Mouse (Mus musculus) brown adipose tissue, adult 24 weeks (tissue): Measurements from ENCODE around the gene Olfr1402. TPM values are rescaled to one million over a fixed set of nuclear protein-coding genes. Genes with fewer than 3 reads are reported as not detected.

Source experiments
- H3K27ac ChIP-seq: fragments of 200-500 bp; replicated peaks from 2 replicates; pipeline ENCODE4 v1.5.1; 2012; ENCODE audit warnings: low read depth, mild to moderate bottlenecking, low read length
- H3K4me1 ChIP-seq: fragments of 200-500 bp; 2 replicates; pipeline ENCODE4 v1.6.1; 2012; ENCODE audit warnings: low read length, mixed read lengths; ENCODE audit not compliant: control insufficient read depth, insufficient read depth, insufficient read length
- H3K4me3 ChIP-seq: fragments of 200-500 bp; 2 replicates; pipeline ENCODE4 v1.5.1; 2012; ENCODE audit warnings: low read depth, mild to moderate bottlenecking, low read length, moderate library complexity; ENCODE audit not compliant: insufficient read depth
- polyA plus RNA-seq: library from polyadenylated mRNA; stranded (reverse); fragments of >200 nt; gene quantifications from 2 replicates; pipeline ENCODE4 v1.2.4, GENCODE M21; 2012; ENCODE audit not compliant: missing spikeins, insufficient read depth, insufficient read length

Olfr1402 gene
- polyA plus RNA-seq = not detected in 2 replicates

- H3K4me1 ChIP-seq = no peaks in the 10 kb centered on the region
- no peak within 1 kb of the TSS for H3K27ac ChIP-seq
- H3K4me3 ChIP-seq = no peak within 1 kb of the TSS
These were observed at the start of gene Olfr1402 for GRCm38 (mm10) chr3:97421920-97422319. Gene Olfr1402, minus strand, starts transcription at chr3:97422020.

DNA sequence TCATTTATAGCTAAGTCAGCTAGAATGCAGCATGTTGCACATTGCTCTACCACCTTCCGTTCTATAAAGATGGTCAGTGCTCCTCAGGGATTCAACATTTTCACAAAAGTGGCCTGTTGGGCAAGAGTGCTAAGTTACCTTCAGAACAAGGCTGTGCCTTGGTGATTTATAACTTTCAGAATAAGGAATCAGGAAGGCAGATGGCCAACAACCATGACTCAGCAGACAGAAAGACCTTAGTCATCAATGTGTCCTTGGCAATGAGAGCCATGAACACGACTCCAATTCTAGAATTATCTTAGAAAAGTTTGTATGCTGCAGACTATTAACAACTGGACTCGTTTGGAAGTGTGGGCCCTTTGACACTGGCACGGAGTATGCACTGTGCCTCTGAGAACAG, 33.5 kb upstream of the Olfr1402 start:
- Histone ChIP-seq H3K4me1 (no peaks in the 10 kb centered on the region), H3K27ac (no peak overlapping the region), H3K4me3 (no peak overlapping the region)

DNA sequence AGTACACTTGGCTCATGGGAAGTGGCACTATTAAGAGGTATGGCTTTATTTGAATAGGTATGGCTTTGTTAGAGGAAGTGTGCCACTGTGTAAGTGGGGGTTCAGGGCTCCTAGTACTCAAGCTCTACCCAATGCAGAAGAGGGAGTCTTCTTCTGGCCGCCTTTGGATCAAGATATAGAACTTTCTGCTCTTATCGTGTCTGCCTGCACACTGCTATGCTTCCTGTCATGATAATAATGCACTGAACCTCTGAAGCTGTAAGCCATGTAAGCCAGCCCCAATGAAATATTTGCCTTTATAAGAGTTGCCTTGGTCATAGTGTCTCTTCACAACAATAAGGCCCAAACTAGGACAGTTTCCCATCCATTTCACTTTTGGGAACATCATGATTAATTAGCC, 16.8 kb upstream of the Olfr1402 start:
- H3K4me1 ChIP-seq = no peaks in the 10 kb centered on the region
- H3K4me3 ChIP-seq = no peak overlapping the region
- H3K27ac ChIP-seq = no peak overlapping the region

DNA sequence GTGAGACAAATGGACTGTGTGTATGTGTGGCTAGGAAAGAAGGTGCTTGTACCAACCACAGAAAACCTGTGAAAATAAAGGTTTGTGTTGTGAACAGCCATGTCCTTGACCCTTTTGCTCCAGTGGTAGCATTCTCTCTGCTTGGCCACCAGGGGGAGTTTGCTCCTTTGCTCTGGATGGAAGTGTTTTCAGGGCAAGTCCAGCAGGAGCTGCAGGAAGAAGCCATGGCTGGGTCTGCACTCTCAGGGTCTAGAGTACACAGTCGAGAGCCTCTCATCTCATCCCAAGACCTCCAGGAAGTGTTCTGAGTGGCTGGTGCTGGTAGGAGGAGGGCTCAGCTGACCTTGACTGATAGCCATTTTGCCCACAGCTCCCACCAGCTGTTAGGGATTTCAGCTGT, 27.5 kb downstream of the Olfr1402 start:
- Histone ChIP-seq H3K4me1 (no peaks in the 10 kb centered on the region), H3K4me3 (no peak overlapping the region), H3K27ac (no peak overlapping the region)

GRCm38 (mm10) chr3:97393079-97393478, 28.7 kb downstream of the Olfr1402 start:
- Histone ChIP-seq H3K4me3 (no peak overlapping the region), H3K4me1 (no peaks in the 10 kb centered on the region), H3K27ac (no peak overlapping the region)

DNA sequence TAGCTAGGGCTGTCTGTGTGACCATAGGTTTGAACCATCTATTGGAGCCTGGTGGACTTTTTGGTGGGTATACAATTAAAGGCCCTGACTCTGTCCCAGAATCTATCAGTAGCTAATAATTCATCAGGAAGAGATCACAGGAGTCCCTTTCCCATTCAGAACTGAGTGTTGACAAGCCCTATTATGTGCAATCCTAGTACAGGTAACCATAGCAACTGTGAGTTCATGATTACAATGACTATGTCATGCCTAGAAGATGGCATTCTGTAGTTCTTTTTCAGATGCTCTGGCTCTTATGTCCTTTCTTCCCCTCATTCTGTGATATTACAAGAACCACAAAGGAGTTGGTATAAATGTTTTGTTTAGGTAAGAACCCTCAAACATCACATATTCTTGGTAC, 51.4 kb downstream of the Olfr1402 start:
- H3K27ac ChIP-seq = no peak overlapping the region
- no peak overlapping the region for H3K4me3 ChIP-seq
- H3K4me1 ChIP-seq = no peaks in the 10 kb centered on the region

GRCm38 (mm10) chr3:97363418-97364098, 58.3 kb downstream of the Olfr1402 start:
- H3K4me3 ChIP-seq = no peak overlapping the region
- no peaks in the 10 kb centered on the region for H3K4me1 ChIP-seq
- no peak overlapping the region for H3K27ac ChIP-seq

DNA sequence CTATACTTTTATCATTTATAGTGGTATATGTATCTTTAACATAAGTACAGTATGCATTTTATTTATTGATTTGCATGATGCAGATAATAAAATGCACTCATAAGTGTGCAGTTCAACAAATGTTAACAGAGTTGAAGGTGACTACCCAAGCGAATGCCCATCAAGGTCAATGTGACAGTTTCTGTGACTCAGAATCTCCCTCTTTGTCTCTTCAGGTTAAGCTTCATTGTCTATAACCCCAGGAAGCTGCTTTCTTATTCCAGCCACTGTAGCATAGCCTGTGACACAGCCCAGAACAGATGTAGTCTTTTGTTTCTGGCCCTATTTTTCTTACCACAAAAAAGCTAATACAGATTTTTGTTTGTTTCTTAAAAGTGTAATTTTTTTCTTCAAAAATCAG, 63.4 kb downstream of the Olfr1402 start:
- H3K4me3 ChIP-seq = no peak overlapping the region
- H3K27ac ChIP-seq = no peak overlapping the region

More for the DNA sequence above, 63.4 kb downstream of the Olfr1402 start:
- H3K4me1 ChIP-seq = no peaks in the 10 kb centered on the region

Other genes starting within 250 kb of the Olfr1402 start
- 3.0 and 7.3 TPM in 2 replicates for gene Bcl9, start 124.1 kb downstream of the Olfr1402 start, polyA plus RNA-seq
- 7.8 and 8.6 TPM in 2 replicates for gene Chd1l, start 188.2 kb upstream of the Olfr1402 start, polyA plus RNA-seq
- gene Fmo5, start 206.8 kb upstream of the Olfr1402 start, polyA plus RNA-seq = 10.9 and 19.2 TPM in 2 replicates
- gene Prkab2, start 236.2 kb upstream of the Olfr1402 start, polyA plus RNA-seq = 4.3 and 9.1 TPM in 2 replicates